In genomic region chr19:50582952-50583351, GRCm38 (mm10) we compare ENCODE assay signal across 27 mouse cellular contexts.
DNase-seq lines count a peak whose midpoint lies in the region; ATAC-seq lines count a peak whose summit lies in the region.
"Had no signal": no experiment of that assay in that cellular context is flagged by ENCODE, and none has a peak within 500 bp of the region (broad histone marks: within the 10 kb centered on the region; RNA-seq: fewer than 3 reads in every experiment).

No protein-coding gene starts in this region.

- no peaks in the 10 kb centered on the region for H3K27me3 ChIP-seq in midbrain, embryonic 11.5 days (ENCODE audit: control insufficient read depth, insufficient read depth, low read length)
- H3K27me3 ChIP-seq in midbrain, embryonic 10.5 days (ENCODE audit: low read depth, poor library complexity, severe bottlenecking): no peaks in the 10 kb centered on the region
- H3K27me3 ChIP-seq in kidney, embryonic 16.5 days (ENCODE audit: insufficient read depth, low read length): no peaks in the 10 kb centered on the region
- H3K27me3 ChIP-seq in intestine, embryonic 15.5 days (replicated peaks): no peaks in the 10 kb centered on the region
- H3K27me3 ChIP-seq: embryonic facial prominence, embryonic 12.5 days; embryonic facial prominence, embryonic 15.5 days; heart, embryonic 12.5 days; heart, embryonic 15.5 days; hindbrain, embryonic 13.5 days had no signal

- H3K4me3 ChIP-seq in midbrain, embryonic 11.5 days (ENCODE audit: low read depth, low read length): no peak overlapping the region
- H3K4me3 ChIP-seq in midbrain, embryonic 10.5 days: no peak overlapping the region
- H3K4me3 ChIP-seq in kidney, embryonic 16.5 days (ENCODE audit: low read length): no peak overlapping the region
- H3K4me3 ChIP-seq in intestine, embryonic 15.5 days (replicated peaks): no peak overlapping the region
- H3K4me3 ChIP-seq: embryonic facial prominence, embryonic 12.5 days; embryonic facial prominence, embryonic 15.5 days; gastrocnemius, adult 2 months; heart, embryonic 12.5 days; heart, embryonic 15.5 days; hindbrain, embryonic 10.5 days; hindbrain, embryonic 13.5 days had no signal

- H3K4me1 ChIP-seq in midbrain, embryonic 11.5 days (ENCODE audit: control insufficient read depth, insufficient read depth, low read length): no peaks in the 10 kb centered on the region
- peaks cover 9% of the 10 kb centered on the region; the same call in 1 of the 2 replicates for H3K4me1 ChIP-seq in midbrain, embryonic 10.5 days
- no peaks in the 10 kb centered on the region for H3K4me1 ChIP-seq in kidney, embryonic 16.5 days (ENCODE audit: insufficient read depth, low read length)
- H3K4me1 ChIP-seq in intestine, embryonic 15.5 days (replicated peaks): no peaks in the 10 kb centered on the region
- H3K4me1 ChIP-seq: embryonic facial prominence, embryonic 12.5 days; embryonic facial prominence, embryonic 15.5 days; heart, embryonic 12.5 days; heart, embryonic 15.5 days; hindbrain, embryonic 10.5 days had no signal

- H3K4me2 ChIP-seq in midbrain, embryonic 11.5 days: no peak overlapping the region
- no peak overlapping the region for H3K4me2 ChIP-seq in kidney, embryonic 16.5 days (replicated peaks; ENCODE audit: low read depth, low read length)
- H3K4me2 ChIP-seq in intestine, embryonic 15.5 days (replicated peaks): no peak overlapping the region
- H3K4me2 ChIP-seq: embryonic facial prominence, embryonic 12.5 days; embryonic facial prominence, embryonic 15.5 days; heart, embryonic 12.5 days; heart, embryonic 15.5 days; hindbrain, embryonic 13.5 days had no signal

- no peak for ATAC-seq in midbrain, embryonic 11.5 days (ENCODE audit: low FRiP score)
- peak; percentile 93 for ATAC-seq in kidney, embryonic 16.5 days (ENCODE audit: low FRiP score, low TSS enrichment)
- ATAC-seq in intestine, embryonic 15.5 days: no peak
- ATAC-seq: CD4-positive, CD25-positive, alpha-beta regulatory T cell, adult 4 months; forebrain, embryonic 14.5 days; forebrain, postnatal 0 days had no signal

- DNase-seq in midbrain, embryonic 11.5 days (ENCODE audit: low spot score, missing footprints): peak; percentile 23
- no peak for DNase-seq in midbrain, embryonic 10.5 days (ENCODE audit: low spot score)
- DNase-seq in kidney, adult 9 months: peak; percentile 65
- peak; percentile 35 for DNase-seq in kidney, postnatal 14 days
- no peak for DNase-seq in right cerebral cortex, postnatal 10 days (ENCODE audit: low spot score in 2 of 2)
- DNase-seq in thymus, postnatal 36 days: no peak
- DNase-seq: adrenal gland, adult 2 months; adrenal gland, postnatal 14 days; cerebellum, adult 11 months; cerebellum, adult 2 months; cerebellum, adult 9-11 months; cerebellum, postnatal 36 days; forebrain, postnatal 0 days; gastrocnemius, adult 2 months; gastrocnemius, postnatal 14 days; heart, postnatal 10 days; heart, postnatal 36 days had no signal

- no peaks in the 10 kb centered on the region for H3K36me3 ChIP-seq in midbrain, embryonic 11.5 days (ENCODE audit: control insufficient read depth, insufficient read depth, low read length)
- H3K36me3 ChIP-seq in midbrain, embryonic 10.5 days: no peaks in the 10 kb centered on the region
- no peaks in the 10 kb centered on the region for H3K36me3 ChIP-seq in kidney, embryonic 16.5 days (ENCODE audit: insufficient read depth, low read length)
- H3K36me3 ChIP-seq in intestine, embryonic 15.5 days: no peaks in the 10 kb centered on the region
- H3K36me3 ChIP-seq: embryonic facial prominence, embryonic 12.5 days; embryonic facial prominence, embryonic 15.5 days; heart, embryonic 12.5 days; heart, embryonic 15.5 days; hindbrain, embryonic 10.5 days; hindbrain, embryonic 13.5 days had no signal

- no peak overlapping the region for H3K27ac ChIP-seq in midbrain, embryonic 11.5 days (ENCODE audit: low read depth, low read length)
- H3K27ac ChIP-seq in midbrain, embryonic 10.5 days (replicated peaks): no peak overlapping the region
- no peak overlapping the region for H3K27ac ChIP-seq in kidney, embryonic 16.5 days (ENCODE audit: low read length)
- no peak overlapping the region for H3K27ac ChIP-seq in intestine, embryonic 15.5 days
- H3K27ac ChIP-seq: embryonic facial prominence, embryonic 12.5 days; embryonic facial prominence, embryonic 15.5 days; gastrocnemius, adult 2 months; heart, embryonic 15.5 days; hindbrain, embryonic 10.5 days; hindbrain, embryonic 13.5 days had no signal

- no peak overlapping the region for H3K9ac ChIP-seq in midbrain, embryonic 11.5 days (ENCODE audit: low read length)
- no peak overlapping the region for H3K9ac ChIP-seq in kidney, embryonic 16.5 days (replicated peaks; ENCODE audit: low read length)
- H3K9ac ChIP-seq in intestine, embryonic 15.5 days: no peak overlapping the region
- H3K9ac ChIP-seq: embryonic facial prominence, embryonic 12.5 days; embryonic facial prominence, embryonic 15.5 days; forebrain, postnatal 0 days; heart, embryonic 12.5 days; heart, embryonic 15.5 days; hindbrain, embryonic 13.5 days had no signal

- no peaks in the 10 kb centered on the region for H3K9me3 ChIP-seq in midbrain, embryonic 11.5 days (ENCODE audit: control insufficient read depth, low read length)
- H3K9me3 ChIP-seq in midbrain, embryonic 10.5 days (replicated peaks): no peaks in the 10 kb centered on the region
- no peaks in the 10 kb centered on the region for H3K9me3 ChIP-seq in kidney, embryonic 16.5 days (ENCODE audit: low read length)
- H3K9me3 ChIP-seq in intestine, embryonic 15.5 days: no peaks in the 10 kb centered on the region
- H3K9me3 ChIP-seq: embryonic facial prominence, embryonic 12.5 days; embryonic facial prominence, embryonic 15.5 days; heart, embryonic 12.5 days; heart, embryonic 15.5 days; hindbrain, embryonic 10.5 days; hindbrain, embryonic 13.5 days had no signal

Comparison
In these comparisons a context has a peak if more than half of its experiments do, and no peak if none do; other contexts are left out.
1. DNase-seq: peak in midbrain, embryonic 11.5 days (single experiment), kidney, adult 9 months (single experiment) and kidney, postnatal 14 days (single experiment); none in midbrain, embryonic 10.5 days (single experiment), right cerebral cortex, postnatal 10 days (0 of 2) and thymus, postnatal 36 days (0 of 2).